Mouse (Mus musculus) neural tube, embryonic 11.5 days (tissue): ENCODE results near the gene Ldhb. TPM values are rescaled to one million over a fixed set of nuclear protein-coding genes. Genes with fewer than 3 reads are reported as not detected.

Experiments used
- polyA plus RNA-seq: library from polyadenylated mRNA; unstranded; fragments of >200 nt; fragmentation: Nextera tagmentation; extraction: Ambion mirVana; gene quantifications from 2 replicates; pipeline ENCODE4 v1.2.1, GENCODE M21; 2014

Ldhb gene
- polyA plus RNA-seq, 1 experiment from 2014 or later: 530 TPM

Other genes starting within 250 kb of the Ldhb start
- not detected in 2 replicates for gene Iapp, start 209.5 kb downstream of the Ldhb start, polyA plus RNA-seq
- gene Slco1a5, start 185.0 kb downstream of the Ldhb start, polyA plus RNA-seq: 0.12 and 0.14 TPM in 2 replicates
- 16.6 and 22.2 TPM in 2 replicates for gene Pyroxd1, start 162.3 kb downstream of the Ldhb start, polyA plus RNA-seq
- 37.6 and 37.9 TPM in 2 replicates for gene Recql, start 120.9 kb downstream of the Ldhb start, polyA plus RNA-seq
- 120 and 122 TPM in 2 replicates for gene Golt1b, start 120.7 kb downstream of the Ldhb start, polyA plus RNA-seq
- gene Spx, start 94.5 kb downstream of the Ldhb start, polyA plus RNA-seq: 0.56 and 0.78 TPM in 2 replicates
- gene Gys2, start 34.8 kb downstream of the Ldhb start, polyA plus RNA-seq: not detected in 2 replicates
- gene Kcnj8, start 63.7 kb upstream of the Ldhb start, polyA plus RNA-seq: 3.4 and 3.6 TPM in 2 replicates
- 1.5 and 1.7 TPM in 2 replicates for gene Abcc9, start 194.4 kb upstream of the Ldhb start, polyA plus RNA-seq
- gene Cmas, start 248.7 kb upstream of the Ldhb start, polyA plus RNA-seq: 130 and 133 TPM in 2 replicates